Mouse (Mus musculus): ENCODE results near the gene Gtpbp3. TPM values are rescaled to one million over a fixed set of nuclear protein-coding genes. Genes with fewer than 3 reads are reported as not detected.

The Gtpbp3 gene
- polyA plus RNA-seq, 1 experiment = 56.8 TPM

DNA sequence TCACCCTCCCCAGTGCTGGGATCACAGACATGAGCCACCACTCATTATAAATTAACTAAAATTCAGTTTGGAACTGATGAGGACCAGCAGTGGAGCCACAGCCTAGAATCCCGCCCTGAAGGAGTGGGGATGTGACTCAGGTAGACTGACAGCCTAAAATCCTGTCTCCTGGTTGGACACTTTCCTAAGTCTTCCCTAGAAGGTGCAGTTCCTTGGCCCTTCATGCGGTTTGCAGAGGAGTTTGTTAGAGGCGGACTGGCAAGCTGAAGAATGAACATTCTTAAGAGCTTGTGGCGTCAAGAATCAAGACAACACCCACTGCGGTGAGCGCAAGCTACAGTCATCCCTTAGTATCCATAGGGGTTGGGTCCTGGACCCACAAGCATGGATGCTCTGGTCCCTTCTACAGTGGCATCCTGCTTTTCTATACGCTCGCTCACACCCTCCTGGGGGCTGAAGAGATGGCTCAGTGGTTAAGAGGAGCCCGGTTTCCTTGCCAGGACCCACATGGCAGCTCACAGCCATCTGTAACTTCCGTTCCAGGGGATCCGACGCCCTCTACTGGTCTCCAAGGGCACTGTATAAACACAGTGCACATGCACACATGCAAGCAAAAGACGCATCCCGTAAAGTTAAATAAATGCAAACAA lies 10.6 kb upstream of the Gtpbp3 start:
- H3K27ac ChIP-seq (ENCODE audit: control insufficient read depth, insufficient read depth, low read length) = no peak overlapping the region
- WGBS = 61% methylated on average over 14 of the region's 14 CpGs
- H3K36me3 ChIP-seq (ENCODE audit: control insufficient read depth, insufficient read depth, low read length) = peaks cover 13% of the 10 kb centered on the region
- peaks cover 15% of the 10 kb centered on the region for H3K4me1 ChIP-seq (replicated peaks; ENCODE audit: control insufficient read depth, insufficient read depth, low read length)
- no peak for DNase-seq
- H3K4me3 ChIP-seq (ENCODE audit: control insufficient read depth, insufficient read depth, low read length) = no peak overlapping the region
- TF ChIP-seq CTCF (IDR thresholded peaks at IDR 0.05; ENCODE audit: borderline replicate concordance, control insufficient read depth, extremely low read depth, insufficient read depth, low read length, poor library complexity) (peak; percentile 58; the same call in 1 of the 2 replicates), POLR2A (IDR thresholded peaks at IDR 0.05; ENCODE audit: control insufficient read depth, extremely low read depth, insufficient read depth, low read length, poor library complexity) (no peak)
- H3K27me3 ChIP-seq (ENCODE audit: control insufficient read depth, insufficient read depth, low read length) = no peaks in the 10 kb centered on the region

DNA sequence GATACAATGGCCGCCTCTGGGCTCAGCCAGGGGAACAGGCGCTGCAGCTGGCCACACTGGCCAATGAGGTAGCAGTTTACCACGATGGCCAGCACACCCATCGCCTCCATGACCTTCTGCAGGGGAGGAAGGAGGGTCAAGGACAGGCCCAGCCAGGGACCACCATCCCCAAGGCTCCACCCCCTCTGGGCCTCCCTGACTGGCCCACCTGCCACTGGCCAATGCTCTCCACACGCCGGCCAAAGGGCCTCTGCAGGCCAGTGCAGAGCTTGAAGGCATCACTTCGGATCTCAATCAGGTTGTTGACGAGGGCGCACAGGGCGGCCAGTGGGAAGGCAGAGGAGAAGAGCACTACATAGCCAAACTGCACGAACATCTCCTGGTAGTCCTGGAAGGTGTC lies 9.0 kb upstream of the Gtpbp3 start:
- Histone ChIP-seq H3K4me1 (replicated peaks; ENCODE audit: control insufficient read depth, insufficient read depth, low read length) (peaks cover 15% of the 10 kb centered on the region), H3K4me3 (ENCODE audit: control insufficient read depth, insufficient read depth, low read length) (no peak overlapping the region), H3K27ac (ENCODE audit: control insufficient read depth, insufficient read depth, low read length) (no peak overlapping the region), H3K36me3 (ENCODE audit: control insufficient read depth, insufficient read depth, low read length) (0 out of 2 replicates have a peak, but pooled peaks cover 5% of the 10 kb centered on the region), H3K27me3 (ENCODE audit: control insufficient read depth, insufficient read depth, low read length) (no peaks in the 10 kb centered on the region)
- WGBS = 94% methylated on average over 11 of the region's 11 CpGs
- DNase-seq = no peak
- TF ChIP-seq CTCF (IDR thresholded peaks at IDR 0.05; ENCODE audit: borderline replicate concordance, control insufficient read depth, extremely low read depth, insufficient read depth, low read length, poor library complexity) (no peak), POLR2A (IDR thresholded peaks at IDR 0.05; ENCODE audit: control insufficient read depth, extremely low read depth, insufficient read depth, low read length, poor library complexity) (no peak)

DNA sequence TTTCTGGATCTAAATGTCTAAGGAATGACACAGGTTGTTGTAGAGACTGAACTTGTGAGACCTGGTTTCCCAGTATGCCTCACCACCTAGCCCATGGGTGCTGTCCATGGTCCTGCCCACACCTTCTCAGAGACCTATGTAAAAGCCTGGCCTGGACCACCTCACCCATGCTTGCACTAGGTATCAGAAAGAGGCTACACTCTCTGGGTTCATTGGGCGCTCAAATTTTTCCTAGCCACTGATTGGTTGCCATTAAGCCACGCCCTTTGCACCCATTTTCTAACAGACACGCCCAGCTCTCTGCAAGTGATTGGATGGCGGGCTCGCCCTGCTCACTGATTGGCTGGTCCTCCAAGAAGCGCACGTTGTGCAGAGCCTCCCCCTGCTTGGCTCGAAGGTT lies 4.0 kb upstream of the Gtpbp3 start:
- Histone ChIP-seq H3K27ac (ENCODE audit: control insufficient read depth, insufficient read depth, low read length) (no peak overlapping the region), H3K4me3 (ENCODE audit: control insufficient read depth, insufficient read depth, low read length) (no peak overlapping the region), H3K27me3 (ENCODE audit: control insufficient read depth, insufficient read depth, low read length) (no peaks in the 10 kb centered on the region), H3K36me3 (ENCODE audit: control insufficient read depth, insufficient read depth, low read length) (no peaks in the 10 kb centered on the region), H3K4me1 (replicated peaks; ENCODE audit: control insufficient read depth, insufficient read depth, low read length) (peaks cover 25% of the 10 kb centered on the region)
- WGBS = 82% methylated on average over 8 of the region's 8 CpGs
- TF ChIP-seq POLR2A (IDR thresholded peaks at IDR 0.05; ENCODE audit: control insufficient read depth, extremely low read depth, insufficient read depth, low read length, poor library complexity) = no peak
- no peak for TF ChIP-seq CTCF (IDR thresholded peaks at IDR 0.05; ENCODE audit: borderline replicate concordance, control insufficient read depth, extremely low read depth, insufficient read depth, low read length, poor library complexity)
- peak; percentile 62 for DNase-seq

DNA sequence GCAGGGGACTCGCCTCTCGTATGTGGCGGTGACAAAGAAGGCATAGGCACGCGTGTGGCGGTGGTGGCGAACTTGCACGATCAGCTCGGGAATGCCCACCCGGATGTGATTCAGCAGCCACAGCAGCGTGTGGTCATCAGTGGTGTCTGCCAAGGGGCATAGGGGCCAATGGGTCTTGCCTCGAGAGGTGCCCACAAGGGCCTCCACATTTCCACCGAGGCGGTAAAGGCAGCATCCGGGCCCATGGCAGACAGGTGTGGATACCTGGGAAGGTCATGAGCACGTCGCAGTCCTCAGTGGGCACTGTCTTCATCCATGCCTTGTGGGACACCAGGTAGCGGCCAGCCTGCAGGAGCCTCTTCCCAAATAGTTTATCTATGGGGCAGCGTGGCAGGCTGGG lies 3.2 kb upstream of the Gtpbp3 start:
- TF ChIP-seq POLR2A (IDR thresholded peaks at IDR 0.05; ENCODE audit: control insufficient read depth, extremely low read depth, insufficient read depth, low read length, poor library complexity) = no peak
- TF ChIP-seq CTCF (IDR thresholded peaks at IDR 0.05; ENCODE audit: borderline replicate concordance, control insufficient read depth, extremely low read depth, insufficient read depth, low read length, poor library complexity) = no peak
- no peak for DNase-seq
- H3K27ac ChIP-seq (ENCODE audit: control insufficient read depth, insufficient read depth, low read length) = no peak overlapping the region
- no peaks in the 10 kb centered on the region for H3K27me3 ChIP-seq (ENCODE audit: control insufficient read depth, insufficient read depth, low read length)
- WGBS = 97% methylated on average over 19 of the region's 19 CpGs
- H3K36me3 ChIP-seq (ENCODE audit: control insufficient read depth, insufficient read depth, low read length) = no peaks in the 10 kb centered on the region
- H3K4me1 ChIP-seq (replicated peaks; ENCODE audit: control insufficient read depth, insufficient read depth, low read length) = peaks cover 33% of the 10 kb centered on the region
- H3K4me3 ChIP-seq (ENCODE audit: control insufficient read depth, insufficient read depth, low read length) = no peak overlapping the region

DNA sequence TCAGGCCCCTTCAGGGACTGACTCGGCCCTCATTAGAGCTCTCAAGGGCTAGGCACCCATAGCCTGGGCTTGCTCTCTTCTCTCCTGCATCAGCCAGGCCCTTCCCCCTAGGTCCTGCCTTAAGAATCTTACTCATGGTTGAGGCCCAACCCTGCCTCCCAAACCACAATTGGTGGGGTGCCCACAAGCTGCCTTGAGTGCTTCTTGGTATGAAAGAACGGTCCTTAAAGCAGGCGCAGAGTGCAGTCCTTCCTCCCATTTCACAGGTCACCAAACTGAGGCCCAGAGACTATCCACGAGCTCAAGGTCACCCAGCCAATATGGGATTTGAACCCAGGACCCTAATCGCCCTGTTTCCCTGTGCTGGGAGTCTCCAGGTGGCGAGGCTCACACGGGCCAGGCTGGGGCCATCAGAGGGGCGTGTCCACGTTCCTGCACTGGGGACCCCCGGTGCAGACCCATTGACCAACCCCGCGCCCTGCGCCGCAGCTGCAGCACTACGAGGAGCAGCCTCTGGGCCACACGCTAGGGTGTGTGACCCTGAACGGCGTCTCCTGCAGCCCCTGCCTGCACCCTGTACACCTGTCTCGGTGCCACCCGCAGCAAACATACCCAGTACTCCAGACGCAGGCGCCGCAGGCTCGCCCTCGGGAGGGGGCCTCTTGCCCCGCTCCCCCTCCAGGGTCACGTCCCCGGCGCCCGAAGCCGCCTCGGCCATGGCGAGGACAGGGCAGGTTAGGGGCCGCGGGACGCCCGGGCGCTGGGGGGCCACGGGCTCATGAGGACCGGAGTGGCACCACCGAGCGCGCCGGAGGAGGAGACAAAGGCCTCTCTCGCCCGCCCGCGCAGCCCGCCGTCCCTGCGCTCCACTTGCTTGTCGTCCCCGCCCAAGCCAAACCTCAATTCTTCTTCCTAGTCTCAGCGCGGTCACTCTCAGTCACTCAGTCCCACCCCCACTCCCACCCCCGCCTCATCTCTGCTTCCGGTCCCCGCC lies 2.5 kb upstream of the Gtpbp3 start, which contains the start of gene Ano8:
Gene Ano8 (minus strand): TSS at position 822 of the 994 bp plus-strand sequence.
- WGBS = 5% methylated on average over 58 of the region's 58 CpGs
- peak within 1 kb of the TSS; percentile 46; the same call in 1 of the 2 replicates for H3K27ac ChIP-seq (ENCODE audit: control insufficient read depth, insufficient read depth, low read length)

DNA sequence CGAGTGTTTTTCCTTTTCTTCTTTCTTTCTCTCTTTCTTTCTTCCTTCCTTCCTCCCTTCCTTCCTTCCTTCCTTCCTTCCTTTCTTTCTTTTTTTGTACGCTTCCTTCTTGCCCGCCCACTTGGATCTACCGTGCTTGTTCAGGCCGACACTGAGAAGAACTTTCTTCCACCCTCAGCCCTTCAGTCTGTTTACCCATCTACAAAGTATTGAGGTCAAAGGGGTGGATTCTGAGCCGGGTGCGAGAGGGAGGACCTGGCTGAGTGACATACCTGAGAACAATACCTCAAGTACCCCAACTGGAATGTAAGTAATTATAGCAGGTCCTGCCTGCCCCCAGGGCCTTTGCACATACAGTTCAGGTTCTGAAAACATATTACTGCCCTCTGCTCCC lies 1.8 kb upstream of the Gtpbp3 start:
- Histone ChIP-seq H3K36me3 (ENCODE audit: control insufficient read depth, insufficient read depth, low read length) (no peaks in the 10 kb centered on the region), H3K4me3 (ENCODE audit: control insufficient read depth, insufficient read depth, low read length) (0 out of 2 replicates have a peak overlapping the region, but pooled peaks have one; percentile 5), H3K4me1 (replicated peaks; ENCODE audit: control insufficient read depth, insufficient read depth, low read length) (peaks cover 33% of the 10 kb centered on the region), H3K27ac (ENCODE audit: control insufficient read depth, insufficient read depth, low read length) (peak overlapping the region; percentile 46; the same call in 1 of the 2 replicates), H3K27me3 (ENCODE audit: control insufficient read depth, insufficient read depth, low read length) (no peaks in the 10 kb centered on the region)
- no peak for DNase-seq
- WGBS = 18% methylated on average over 7 of the region's 7 CpGs
- TF ChIP-seq POLR2A (IDR thresholded peaks at IDR 0.05; ENCODE audit: control insufficient read depth, extremely low read depth, insufficient read depth, low read length, poor library complexity) (no peak), CTCF (IDR thresholded peaks at IDR 0.05; ENCODE audit: borderline replicate concordance, control insufficient read depth, extremely low read depth, insufficient read depth, low read length, poor library complexity) (no peak)

More for the DNA sequence above, 2.5 kb upstream of the Gtpbp3 start, which contains the start of gene Ano8:
- Histone ChIP-seq H3K36me3 (ENCODE audit: control insufficient read depth, insufficient read depth, low read length) (no peaks in the 10 kb centered on the region), H3K4me3 (ENCODE audit: control insufficient read depth, insufficient read depth, low read length) (peak within 1 kb of the TSS; percentile 83), H3K4me1 (replicated peaks; ENCODE audit: control insufficient read depth, insufficient read depth, low read length) (peaks cover 33% of the 10 kb centered on the region), H3K27me3 (ENCODE audit: control insufficient read depth, insufficient read depth, low read length) (no peaks in the 10 kb centered on the region)
- TF ChIP-seq CTCF (IDR thresholded peaks at IDR 0.05; ENCODE audit: borderline replicate concordance, control insufficient read depth, extremely low read depth, insufficient read depth, low read length, poor library complexity) = 0 out of 2 replicates have a peak, but pooled peaks have one; percentile 27
- no peak for TF ChIP-seq POLR2A (IDR thresholded peaks at IDR 0.05; ENCODE audit: control insufficient read depth, extremely low read depth, insufficient read depth, low read length, poor library complexity)
- peak; percentile 83 for DNase-seq
